9 mouse cellular contexts compared by ENCODE assay signal in the genomic region with DNA sequence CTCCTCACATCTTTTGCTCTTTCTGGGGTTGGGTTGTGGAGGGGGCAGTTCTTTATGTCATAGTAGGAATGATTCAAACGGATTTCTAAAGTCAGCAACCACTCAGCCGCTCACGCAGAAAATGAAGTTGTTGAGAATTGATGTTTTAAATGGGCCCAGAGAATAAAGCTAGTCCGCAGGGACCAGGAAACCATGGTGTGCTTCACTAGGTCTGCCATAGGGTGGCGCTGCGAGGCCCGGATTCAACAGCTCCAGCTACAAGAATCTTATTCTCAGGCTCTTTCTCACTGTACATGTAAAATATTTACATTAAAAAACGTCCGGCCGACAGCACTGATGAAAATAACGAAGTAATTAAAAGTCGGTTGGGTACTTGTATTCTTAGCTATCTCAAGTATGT.
DNase-seq lines count a peak whose midpoint lies in the region; ATAC-seq and TF ChIP-seq lines count a peak whose summit lies in the region.
"Had no signal": no experiment of that assay in that cellular context is flagged by ENCODE, and none has a peak within 500 bp of the region (broad histone marks: within the 10 kb centered on the region; RNA-seq: fewer than 3 reads in every experiment).

No protein-coding gene starts in this region.

- H3K36me3 ChIP-seq in liver, adult 2 months (ENCODE audit: control insufficient read depth, insufficient read depth, low read length) = no peaks in the 10 kb centered on the region
- no peaks in the 10 kb centered on the region for H3K36me3 ChIP-seq in liver, embryonic 11.5 days (ENCODE audit: control insufficient read depth, insufficient read depth, low read length)
- H3K36me3 ChIP-seq in forebrain, embryonic 16.5 days (ENCODE audit: control insufficient read depth, insufficient read depth) = no peaks in the 10 kb centered on the region
- no peaks in the 10 kb centered on the region for H3K36me3 ChIP-seq in midbrain, embryonic 11.5 days (ENCODE audit: control insufficient read depth, insufficient read depth, low read length)
- H3K36me3 ChIP-seq: liver, embryonic 15.5 days had no signal

- H3K9me3 ChIP-seq in liver, embryonic 11.5 days (ENCODE audit: control insufficient read depth, low read length) = no peaks in the 10 kb centered on the region
- H3K9me3 ChIP-seq in forebrain, embryonic 16.5 days (ENCODE audit: control insufficient read depth, low read length) = no peaks in the 10 kb centered on the region
- H3K9me3 ChIP-seq in midbrain, embryonic 11.5 days (ENCODE audit: control insufficient read depth, low read length) = no peaks in the 10 kb centered on the region
- H3K9me3 ChIP-seq: liver, embryonic 15.5 days had no signal

- no peak overlapping the region for H3K27ac ChIP-seq in liver, adult 2 months (replicated peaks; ENCODE audit: insufficient read depth, low read depth, low read length)
- no peak overlapping the region for H3K27ac ChIP-seq in liver, embryonic 11.5 days (ENCODE audit: low read depth, low read length)
- no peak overlapping the region; the same call in 1 of the 2 replicates for H3K27ac ChIP-seq in forebrain, embryonic 16.5 days (ENCODE audit: low read length)
- no peak overlapping the region for H3K27ac ChIP-seq in midbrain, embryonic 11.5 days (ENCODE audit: low read depth, low read length)
- H3K27ac ChIP-seq: liver, embryonic 15.5 days had no signal

- no peak overlapping the region for H3K4me2 ChIP-seq in liver, embryonic 11.5 days
- peak overlapping the region; percentile 16; the same call in 1 of the 2 replicates for H3K4me2 ChIP-seq in forebrain, embryonic 16.5 days (ENCODE audit: low read length)
- no peak overlapping the region for H3K4me2 ChIP-seq in midbrain, embryonic 11.5 days
- H3K4me2 ChIP-seq: liver, embryonic 15.5 days had no signal

- H3K9ac ChIP-seq in liver, adult 2 months (ENCODE audit: low read depth, low read length) = no peak overlapping the region
- no peak overlapping the region for H3K9ac ChIP-seq in liver, embryonic 11.5 days (ENCODE audit: low read depth, low read length)
- H3K9ac ChIP-seq in forebrain, embryonic 16.5 days (replicated peaks; ENCODE audit: low read depth, low read length) = no peak overlapping the region
- no peak overlapping the region for H3K9ac ChIP-seq in midbrain, embryonic 11.5 days (ENCODE audit: low read length)
- H3K9ac ChIP-seq: liver, embryonic 15.5 days had no signal

- H3K79me2 ChIP-seq in liver, adult 2 months (ENCODE audit: control insufficient read depth, insufficient read depth, low read length) = no peaks in the 10 kb centered on the region

- TF ChIP-seq CTCF in liver, adult 2 months (IDR thresholded peaks at IDR 0.05; ENCODE audit: low read depth, low read length) = peak; percentile 26; the same call in 1 of the 2 replicates
- peak; percentile 81 for TF ChIP-seq CTCF in brain, embryonic 14.5 days (IDR thresholded peaks at IDR 0.05; ENCODE audit: borderline replicate concordance, extremely low read depth, insufficient read depth, insufficient read length)

- WGBS in liver, adult 2 months = 20% methylated on average over 12 of the region's 12 CpGs
- WGBS in liver, embryonic 11.5 days = 18% methylated on average over 12 of the region's 12 CpGs
- WGBS in forebrain, embryonic 16.5 days = 7% methylated on average over 12 of the region's 12 CpGs
- WGBS in midbrain, embryonic 11.5 days = 18% methylated on average over 12 of the region's 12 CpGs

- H3K4me1 ChIP-seq in liver, adult 2 months (ENCODE audit: control insufficient read depth, insufficient read depth, low read length) = no peaks in the 10 kb centered on the region
- no peaks in the 10 kb centered on the region for H3K4me1 ChIP-seq in liver, embryonic 11.5 days (replicated peaks; ENCODE audit: control insufficient read depth, insufficient read depth, low read length)
- H3K4me1 ChIP-seq in forebrain, embryonic 16.5 days (replicated peaks; ENCODE audit: control insufficient read depth, insufficient read depth, low read length) = 0 out of 2 replicates have a peak, but pooled peaks cover 2% of the 10 kb centered on the region
- H3K4me1 ChIP-seq in midbrain, embryonic 11.5 days (ENCODE audit: control insufficient read depth, insufficient read depth, low read length) = no peaks in the 10 kb centered on the region
- H3K4me1 ChIP-seq: liver, embryonic 15.5 days had no signal

- no peaks in the 10 kb centered on the region for H3K27me3 ChIP-seq in liver, adult 2 months (ENCODE audit: control insufficient read depth, insufficient read depth, low read length)
- no peaks in the 10 kb centered on the region for H3K27me3 ChIP-seq in liver, embryonic 11.5 days (replicated peaks; ENCODE audit: control insufficient read depth, insufficient read depth, low read length)
- no peaks in the 10 kb centered on the region for H3K27me3 ChIP-seq in forebrain, embryonic 16.5 days (replicated peaks; ENCODE audit: control insufficient read depth, insufficient read depth, low read length)
- H3K27me3 ChIP-seq in midbrain, embryonic 11.5 days (ENCODE audit: control insufficient read depth, insufficient read depth, low read length) = no peaks in the 10 kb centered on the region
- H3K27me3 ChIP-seq: liver, embryonic 15.5 days had no signal

- TF ChIP-seq POLR2A in liver, adult 2 months (IDR thresholded peaks at IDR 0.05; ENCODE audit: extremely low read depth, insufficient read depth, low read length) = no peak
- no peak for TF ChIP-seq POLR2A in brain, embryonic 14.5 days (IDR thresholded peaks at IDR 0.05; ENCODE audit: borderline replicate concordance, extremely low read depth, insufficient read depth, insufficient read length, poor library complexity, severe bottlenecking)

- ATAC-seq in liver, embryonic 11.5 days (replicated peaks; ENCODE audit: low FRiP score) = no peak
- peak; percentile 82 for ATAC-seq in forebrain, embryonic 16.5 days
- ATAC-seq in midbrain, embryonic 11.5 days (ENCODE audit: low FRiP score) = peak; percentile 64
- no peak for ATAC-seq in monocyte, adult 5-6 weeks (replicated peaks; ENCODE audit: insufficient number of reproducible peaks, low FRiP score, low TSS enrichment, poor library complexity, severe bottlenecking)

- H3K4me3 ChIP-seq in liver, adult 2 months (ENCODE audit: insufficient read depth, low read depth, low read length) = no peak overlapping the region
- H3K4me3 ChIP-seq in liver, embryonic 11.5 days (ENCODE audit: low read depth, low read length) = no peak overlapping the region
- no peak overlapping the region for H3K4me3 ChIP-seq in forebrain, embryonic 16.5 days (replicated peaks; ENCODE audit: low read length)
- H3K4me3 ChIP-seq in midbrain, embryonic 11.5 days (ENCODE audit: low read depth, low read length) = no peak overlapping the region
- H3K4me3 ChIP-seq: liver, embryonic 15.5 days had no signal

- DNase-seq in liver, adult 2 months (ENCODE audit: extremely low read depth, low read depth, low spot score) = no peak
- no peak for DNase-seq in liver, embryonic 11.5 days (ENCODE audit: low spot score)
- DNase-seq in brain, embryonic 14.5 days (ENCODE audit: low read depth) = peak; percentile 81
- peak; percentile 13 to 68 for DNase-seq in layer of hippocampus, adult 8-10 months (ENCODE audit: low spot score in 2 of 2)
- DNase-seq in midbrain, embryonic 11.5 days (ENCODE audit: low spot score, missing footprints) = peak; percentile 93
- DNase-seq in testis, postnatal 10 days (ENCODE audit: low spot score) = peak; percentile 83

Comparison
In these comparisons a context has a peak if more than half of its experiments do, and no peak if none do; other contexts are left out.
1. DNase-seq: peak in brain, embryonic 14.5 days (single experiment), layer of hippocampus, adult 8-10 months (2 of 2), midbrain, embryonic 11.5 days (single experiment) and testis, postnatal 10 days (single experiment); none in liver, adult 2 months (single experiment) and liver, embryonic 11.5 days (single experiment).
2. ATAC-seq: peak in forebrain, embryonic 16.5 days (single experiment) and midbrain, embryonic 11.5 days (single experiment); none in liver, embryonic 11.5 days (single experiment) and monocyte, adult 5-6 weeks (single experiment).